Mouse (Mus musculus) limb, embryonic 13.5 days (tissue): ENCODE results near the gene Rnf133. TPM values are rescaled to one million over a fixed set of nuclear protein-coding genes. Genes with fewer than 3 reads are reported as not detected.

Experiments
- ATAC-seq: fragments of 200-750 bp; cut with Nextera tagmentation; 2 replicates; pipeline ENCODE4 v1.8.0; 2017; ENCODE audit warnings: low read depth, moderate number of reproducible peaks, moderate TSS enrichment; ENCODE audit not compliant: low FRiP score
- H3K27ac ChIP-seq: fragments of 300-500 bp; sonication (generic); 2 replicates; pipeline ENCODE4 v1.5.1; 2015; ENCODE audit warnings: inconsistent platforms, mild to moderate bottlenecking, moderate library complexity
- H3K27me3 ChIP-seq: fragments of 300-500 bp; sonication (generic); 2 replicates; pipeline ENCODE4 v1.6.1; 2015; ENCODE audit warnings: mild to moderate bottlenecking, inconsistent platforms
- H3K36me3 ChIP-seq: fragments of 300-500 bp; sonication (generic); 2 replicates; pipeline ENCODE4 v1.6.1; 2015; ENCODE audit warnings: inconsistent platforms, mild to moderate bottlenecking, moderate library complexity
- H3K4me1 ChIP-seq: fragments of 300-500 bp; sonication (generic); 2 replicates; pipeline ENCODE4 v1.6.1; 2015; ENCODE audit warnings: inconsistent platforms
- H3K4me2 ChIP-seq: fragments of 300-500 bp; sonication (generic); replicated peaks from 2 replicates; pipeline ENCODE4 v1.6.1; 2015; ENCODE audit warnings: inconsistent platforms, mild to moderate bottlenecking, moderate library complexity
- H3K4me3 ChIP-seq: fragments of 300-500 bp; sonication (generic); 2 replicates; pipeline ENCODE4 v1.5.1; 2015; ENCODE audit warnings: moderate library complexity, mild to moderate bottlenecking, inconsistent platforms
- H3K9ac ChIP-seq: fragments of 300-500 bp; sonication (generic); 2 replicates; pipeline ENCODE4 v1.6.1; 2015; ENCODE audit warnings: mild to moderate bottlenecking, inconsistent platforms
- H3K9me3 ChIP-seq: fragments of 300-500 bp; sonication (generic); 2 replicates; pipeline ENCODE4 v1.6.1; 2016; ENCODE audit warnings: inconsistent platforms
- WGBS: fragments of 180-500 bp; shearing (Covaris S2); methylation state at CpG from one replicate; pipeline ENCODE4 v1.1.7; 2015; 5-methylcytosine and 5-hydroxymethylcytosine counted together
- polyA plus RNA-seq: library from polyadenylated mRNA; unstranded; fragments of >200 nt; fragmentation: Nextera tagmentation; extraction: Ambion mirVana; gene quantifications from 2 replicates; pipeline ENCODE4 v1.2.1, GENCODE M21; 2015

Gene Rnf133
- not detected in 2 replicates for polyA plus RNA-seq

DNA sequence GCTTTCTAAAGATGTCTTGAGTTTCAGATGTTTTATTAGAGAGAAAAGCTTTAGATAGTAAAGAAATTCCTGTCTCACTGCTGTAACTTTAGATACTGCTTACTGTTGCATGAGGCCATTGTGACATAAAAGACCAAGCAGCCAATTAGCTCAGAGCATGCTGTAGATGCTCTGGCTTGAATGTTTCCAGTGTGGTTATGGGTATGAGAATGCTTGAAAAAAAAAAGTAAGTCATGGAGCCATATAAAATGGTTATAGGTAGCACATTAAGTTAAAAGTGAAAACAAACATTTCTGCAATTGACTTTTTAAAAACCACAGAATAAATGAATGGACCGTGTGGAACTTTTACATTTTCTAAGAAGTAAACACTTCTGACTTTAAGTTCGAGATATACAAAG is at the start of gene Rnf133:
Gene Rnf133 (minus strand): TSS at position 101 of the 400 bp plus-strand sequence.
- Histone ChIP-seq H3K27ac (no peak within 1 kb of the TSS), H3K27me3 (no peaks in the 10 kb centered on the region), H3K9me3 (no peaks in the 10 kb centered on the region), H3K4me1 (no peaks in the 10 kb centered on the region), H3K4me3 (no peak within 1 kb of the TSS), H3K4me2 (no peak within 1 kb of the TSS), H3K36me3 (no peaks in the 10 kb centered on the region), H3K9ac (no peak within 1 kb of the TSS)
- 82% methylated on average over 2 of the region's 2 CpGs for WGBS
- ATAC-seq: no peak

DNA sequence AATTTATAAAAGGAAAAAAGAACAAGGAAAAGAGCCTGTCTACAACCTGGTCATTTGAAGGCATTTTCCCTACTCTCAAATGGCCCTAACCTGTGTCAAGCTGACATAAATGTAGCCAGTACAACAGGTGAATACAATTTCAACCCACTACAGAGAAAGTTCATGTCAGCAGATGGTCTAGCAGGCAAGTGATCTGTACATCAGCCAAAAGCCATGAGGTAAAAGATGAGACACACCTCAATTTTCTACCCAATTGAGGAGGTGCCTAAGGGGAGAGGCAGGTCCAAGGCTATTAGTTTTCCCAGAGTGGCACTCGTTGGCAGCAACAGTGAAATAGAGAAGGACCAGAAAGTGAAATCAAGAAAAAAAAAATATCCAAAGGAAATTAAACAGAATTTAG is 28.1 kb upstream of the Rnf133 start:
- 62% methylated on average over 1 of the region's 1 CpGs for WGBS
- Histone ChIP-seq H3K27ac (no peak overlapping the region), H3K9ac (no peak overlapping the region), H3K9me3 (no peaks in the 10 kb centered on the region), H3K4me2 (no peak overlapping the region), H3K4me3 (no peak overlapping the region), H3K36me3 (no peaks in the 10 kb centered on the region), H3K4me1 (no peaks in the 10 kb centered on the region), H3K27me3 (no peaks in the 10 kb centered on the region)
- ATAC-seq: no peak

DNA sequence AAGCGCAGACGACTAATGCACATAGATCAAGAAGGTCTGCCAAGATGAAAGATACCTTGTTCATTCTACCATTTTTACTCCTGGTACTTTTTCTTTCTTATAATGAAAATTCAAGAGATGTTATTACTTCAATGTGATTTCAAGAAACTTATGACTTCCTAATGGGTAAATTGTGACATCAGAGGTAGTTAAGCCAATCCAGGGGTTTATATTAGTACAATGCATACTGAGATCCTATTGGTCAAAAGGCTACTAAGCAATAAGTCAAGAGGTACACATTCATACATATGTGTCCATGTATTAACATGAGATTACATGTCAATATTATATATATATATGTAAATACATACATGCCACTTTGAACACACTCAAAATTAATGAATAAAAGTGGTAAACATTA is 4.9 kb upstream of the Rnf133 start, which contains the start of gene Rnf148:
Gene Rnf148 (minus strand): TSS at position 101 of the 400 bp plus-strand sequence.
- WGBS: 96% methylated on average over 2 of the region's 2 CpGs
- H3K36me3 ChIP-seq: no peaks in the 10 kb centered on the region

DNA sequence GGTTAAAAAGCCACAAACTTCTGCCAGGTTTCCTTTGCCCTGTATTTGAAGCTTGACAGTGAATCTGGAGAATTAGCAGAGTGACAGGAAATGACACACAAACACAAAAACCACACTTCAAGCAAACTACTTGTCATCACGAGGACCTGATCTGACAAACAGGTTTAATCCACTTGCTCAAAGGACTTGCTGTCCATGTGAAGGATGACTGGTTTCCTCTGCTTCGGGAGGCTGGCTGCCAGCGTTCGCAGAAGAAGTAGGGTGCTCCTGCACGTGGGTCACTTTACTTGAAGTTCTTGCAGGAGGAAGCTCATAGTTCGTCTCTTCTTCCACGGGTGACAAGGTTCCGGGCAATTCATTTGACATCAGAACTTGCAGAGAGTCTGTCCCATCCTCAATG is 1.4 kb downstream of the Rnf133 start:
- H3K4me2 ChIP-seq: no peak overlapping the region
- H3K27me3 ChIP-seq: no peaks in the 10 kb centered on the region
- 80% methylated on average over 8 of the region's 8 CpGs for WGBS
- no peak overlapping the region for H3K27ac ChIP-seq
- H3K9me3 ChIP-seq: no peaks in the 10 kb centered on the region
- H3K36me3 ChIP-seq: no peaks in the 10 kb centered on the region
- ATAC-seq: no peak
- H3K4me1 ChIP-seq: no peaks in the 10 kb centered on the region
- H3K4me3 ChIP-seq: no peak overlapping the region
- H3K9ac ChIP-seq: no peak overlapping the region

More for the DNA sequence above, 4.9 kb upstream of the Rnf133 start, which contains the start of gene Rnf148:
- H3K4me3 ChIP-seq: no peak within 1 kb of the TSS
- H3K4me1 ChIP-seq: no peaks in the 10 kb centered on the region
- H3K27me3 ChIP-seq: no peaks in the 10 kb centered on the region
- H3K9me3 ChIP-seq: no peaks in the 10 kb centered on the region
- H3K9ac ChIP-seq: no peak within 1 kb of the TSS
- H3K27ac ChIP-seq: no peak within 1 kb of the TSS
- no peak within 1 kb of the TSS for H3K4me2 ChIP-seq
- ATAC-seq: no peak

DNA sequence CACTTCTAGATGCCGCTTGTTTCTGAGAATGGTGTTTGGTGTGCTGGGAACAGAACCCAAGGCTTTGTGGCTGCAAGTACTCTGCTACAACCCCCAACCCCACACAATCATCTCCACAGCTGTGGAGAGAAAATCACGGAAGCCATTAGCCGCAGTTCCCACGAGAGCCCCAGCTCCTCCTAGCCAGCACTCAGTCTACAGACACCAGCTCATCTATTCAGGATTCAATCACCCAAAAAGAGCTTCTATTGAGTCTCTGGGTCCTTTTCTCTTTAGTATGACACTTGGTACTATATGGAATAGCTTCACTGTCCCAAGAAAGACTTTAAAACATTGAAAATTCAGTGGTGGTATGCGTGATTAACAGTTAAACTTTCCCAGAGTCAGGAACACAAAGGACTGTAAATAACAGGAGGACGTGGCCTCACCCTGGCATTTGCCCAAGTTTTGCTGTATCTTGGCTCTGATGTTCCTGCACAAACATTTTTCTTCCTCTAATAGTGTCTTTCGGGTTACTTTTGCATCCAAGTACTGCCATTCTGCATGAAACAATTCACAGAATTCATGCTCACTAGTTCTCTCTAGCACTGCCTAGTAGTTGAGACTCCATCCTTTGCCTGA is 2.4 kb downstream of the Rnf133 start:
- Histone ChIP-seq H3K27ac (no peak overlapping the region), H3K27me3 (no peaks in the 10 kb centered on the region), H3K4me3 (no peak overlapping the region), H3K36me3 (no peaks in the 10 kb centered on the region), H3K9ac (no peak overlapping the region), H3K4me2 (no peak overlapping the region), H3K9me3 (no peaks in the 10 kb centered on the region), H3K4me1 (no peaks in the 10 kb centered on the region)
- 77% methylated on average over 7 of the region's 7 CpGs for WGBS
- ATAC-seq: no peak

DNA sequence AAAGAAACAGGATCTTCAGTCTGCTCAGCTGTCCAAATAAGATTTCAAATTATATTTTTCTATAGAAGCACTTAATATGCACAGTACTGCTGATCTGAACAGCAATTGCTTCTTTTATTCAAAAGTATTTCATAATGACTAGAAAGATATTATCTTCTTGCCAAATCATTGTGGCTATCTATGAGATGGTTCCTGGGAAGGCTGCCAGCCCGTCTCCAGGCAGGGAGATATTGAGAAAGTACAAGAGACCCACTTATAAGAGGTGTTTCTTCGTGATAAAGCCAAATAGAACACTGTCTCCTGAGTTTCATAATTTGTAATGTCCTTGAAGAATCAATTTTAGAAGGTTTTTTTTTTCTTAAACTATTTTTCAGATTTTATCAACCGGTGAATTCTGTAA is 13.0 kb downstream of the Rnf133 start:
- WGBS: 77% methylated on average over 3 of the region's 3 CpGs
- H3K36me3 ChIP-seq: no peaks in the 10 kb centered on the region
- ATAC-seq: no peak

DNA sequence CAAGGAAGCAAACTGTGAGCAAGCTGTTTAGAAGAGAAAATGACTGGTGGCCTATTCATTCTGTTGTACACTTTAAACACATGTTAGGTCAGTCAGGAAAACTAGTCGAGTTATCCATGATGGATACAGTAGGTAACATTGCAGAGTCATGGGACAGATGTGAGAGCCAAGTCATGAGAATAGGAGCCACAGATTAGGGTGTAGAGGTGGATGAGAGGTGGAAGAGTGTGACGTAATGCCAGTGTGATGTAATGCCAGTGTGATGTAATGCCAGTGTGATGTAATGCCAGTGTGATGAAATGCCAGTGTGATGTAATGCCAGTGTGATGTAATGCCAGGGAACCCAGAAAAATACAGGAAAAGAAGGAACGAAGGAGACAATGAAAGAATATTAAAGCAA is 14.9 kb downstream of the Rnf133 start:
- Histone ChIP-seq H3K9ac (no peak overlapping the region), H3K4me3 (no peak overlapping the region), H3K4me1 (no peaks in the 10 kb centered on the region), H3K36me3 (no peaks in the 10 kb centered on the region), H3K4me2 (no peak overlapping the region), H3K27me3 (no peaks in the 10 kb centered on the region), H3K9me3 (no peaks in the 10 kb centered on the region), H3K27ac (no peak overlapping the region)
- no peak for ATAC-seq
- WGBS: 89% methylated on average over 3 of the region's 3 CpGs

More for the DNA sequence above, 13.0 kb downstream of the Rnf133 start:
- H3K27ac ChIP-seq: no peak overlapping the region
- H3K9ac ChIP-seq: no peak overlapping the region
- no peaks in the 10 kb centered on the region for H3K4me1 ChIP-seq
- H3K9me3 ChIP-seq: no peaks in the 10 kb centered on the region
- no peaks in the 10 kb centered on the region for H3K27me3 ChIP-seq
- H3K4me3 ChIP-seq: no peak overlapping the region
- no peak overlapping the region for H3K4me2 ChIP-seq

DNA sequence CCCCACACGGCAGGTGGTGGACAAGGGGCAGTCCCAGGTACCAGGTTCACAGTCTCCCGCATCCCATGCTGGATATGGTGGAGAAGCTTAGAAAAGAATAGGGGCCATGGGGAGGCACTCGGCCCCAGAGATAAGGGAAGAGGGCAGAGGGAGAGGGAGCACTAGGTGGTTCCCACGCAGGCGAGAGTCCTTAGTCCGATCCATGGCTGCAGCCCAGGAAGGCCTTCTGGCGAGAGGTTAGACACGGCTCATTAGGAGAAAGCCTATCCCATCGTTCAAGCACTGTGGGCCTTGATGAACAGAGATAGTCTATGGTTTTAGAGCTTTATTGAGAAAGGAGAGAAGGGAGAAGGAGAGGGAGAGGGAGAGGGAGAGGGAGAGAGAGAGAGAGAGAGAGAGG is 16.1 kb downstream of the Rnf133 start:
- Histone ChIP-seq H3K27ac (no peak overlapping the region), H3K4me3 (no peak overlapping the region), H3K27me3 (no peaks in the 10 kb centered on the region), H3K9me3 (no peaks in the 10 kb centered on the region), H3K4me1 (no peaks in the 10 kb centered on the region), H3K9ac (no peak overlapping the region), H3K4me2 (no peak overlapping the region), H3K36me3 (no peaks in the 10 kb centered on the region)
- no peak for ATAC-seq
- 84% methylated on average over 9 of the region's 9 CpGs for WGBS

DNA sequence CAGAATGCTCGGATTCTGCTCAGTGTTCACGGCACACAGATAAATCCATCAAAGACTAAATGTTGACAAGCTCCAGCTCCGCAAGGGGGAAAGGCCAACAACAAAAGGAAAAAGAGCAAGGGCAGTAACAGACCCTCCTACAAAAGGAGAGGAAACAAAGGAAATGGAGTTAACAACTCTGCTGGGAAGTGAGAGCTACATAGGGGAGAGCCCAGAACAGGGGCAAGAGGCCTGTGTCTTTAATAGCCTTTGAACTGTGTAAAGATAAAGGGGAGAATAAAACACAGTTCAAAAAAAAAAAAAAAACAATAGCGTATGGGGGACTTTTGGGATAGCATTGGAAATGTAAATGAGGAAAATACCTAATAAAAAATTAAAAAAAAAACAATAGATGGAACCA is 19.6 kb downstream of the Rnf133 start:
- Histone ChIP-seq H3K27me3 (no peaks in the 10 kb centered on the region), H3K27ac (no peak overlapping the region), H3K4me3 (no peak overlapping the region), H3K4me2 (no peak overlapping the region), H3K9ac (no peak overlapping the region), H3K9me3 (no peaks in the 10 kb centered on the region), H3K4me1 (no peaks in the 10 kb centered on the region), H3K36me3 (no peaks in the 10 kb centered on the region)
- no peak for ATAC-seq
- WGBS: 47% methylated on average over 4 of the region's 4 CpGs

Other genes with a start within 250 kb of the Rnf133 start
- gene Rnf148, start 4.8 kb upstream of the Rnf133 start, polyA plus RNA-seq: not detected in 2 replicates
- gene Cadps2, start 189.1 kb upstream of the Rnf133 start, polyA plus RNA-seq: 2.7 and 3.5 TPM in 2 replicates